Mouse (Mus musculus) hindbrain, embryonic 14.5 days (tissue): ENCODE results near the gene Dock9. TPM values are rescaled to one million over a fixed set of nuclear protein-coding genes. Genes with fewer than 3 reads are reported as not detected.

ENCODE experiments used
- ATAC-seq: fragments of 200-750 bp; cut with Nextera tagmentation; 2 replicates; pipeline ENCODE4 v1.8.0; 2017; ENCODE audit warnings: moderate number of reproducible peaks, mild to moderate bottlenecking, moderate TSS enrichment, moderate library complexity; ENCODE audit not compliant: low FRiP score
- DNase-seq: peaks from one replicate; pipeline ENCODE4 v3.0.0-alpha.2; 2015; ENCODE audit warnings: low spot score
- H3K27ac ChIP-seq: fragments of 300-500 bp; sonication (generic); 2 replicates; pipeline ENCODE4 v1.5.1; 2014; ENCODE audit warnings: mild to moderate bottlenecking, moderate library complexity
- H3K27me3 ChIP-seq: fragments of 300-500 bp; sonication (generic); 2 replicates; pipeline ENCODE4 v1.6.1; 2014; ENCODE audit warnings: mild to moderate bottlenecking, low read length, mixed read lengths; ENCODE audit not compliant: control insufficient read depth, insufficient read depth
- H3K36me3 ChIP-seq: fragments of 300-500 bp; sonication (generic); replicated peaks from 2 replicates; pipeline ENCODE4 v1.6.1; 2014; ENCODE audit not compliant: control insufficient read depth, insufficient read depth
- H3K4me1 ChIP-seq: fragments of 300-500 bp; sonication (generic); replicated peaks from 2 replicates; pipeline ENCODE4 v1.6.1; 2014; ENCODE audit warnings: antibody characterized with exemption, low read length, mixed read lengths; ENCODE audit not compliant: control insufficient read depth, insufficient read depth
- H3K4me2 ChIP-seq: fragments of 300-500 bp; sonication (generic); replicated peaks from 2 replicates; pipeline ENCODE4 v1.6.1; 2014; ENCODE audit warnings: mild to moderate bottlenecking, moderate library complexity
- H3K4me3 ChIP-seq: fragments of 300-500 bp; sonication (generic); replicated peaks from 2 replicates; pipeline ENCODE4 v1.5.1; 2014; ENCODE audit warnings: mild to moderate bottlenecking, low read length
- H3K9ac ChIP-seq: fragments of 300-500 bp; sonication (generic); 2 replicates; pipeline ENCODE4 v1.6.1; 2014
- H3K9me3 ChIP-seq: fragments of 300-500 bp; sonication (generic); 2 replicates; pipeline ENCODE4 v1.6.1; 2016; ENCODE audit warnings: low read length; ENCODE audit not compliant: control insufficient read depth
- WGBS: fragments of 180-500 bp; shearing (Covaris S2); extraction: QIAGEN DNeasy Blood & Tissue Kit; methylation state at CpG from one replicate; pipeline ENCODE4 v1.1.7; 2014; 5-methylcytosine and 5-hydroxymethylcytosine counted together
- polyA plus RNA-seq: library from polyadenylated mRNA; unstranded; fragments of >200 nt; fragmentation: Nextera tagmentation; extraction: Ambion mirVana; gene quantifications from 2 replicates; pipeline ENCODE4 v1.2.1, GENCODE M21; 2014

Gene Dock9
- polyA plus RNA-seq, 1 experiment from 2014 or later = 15.4 TPM

DNA sequence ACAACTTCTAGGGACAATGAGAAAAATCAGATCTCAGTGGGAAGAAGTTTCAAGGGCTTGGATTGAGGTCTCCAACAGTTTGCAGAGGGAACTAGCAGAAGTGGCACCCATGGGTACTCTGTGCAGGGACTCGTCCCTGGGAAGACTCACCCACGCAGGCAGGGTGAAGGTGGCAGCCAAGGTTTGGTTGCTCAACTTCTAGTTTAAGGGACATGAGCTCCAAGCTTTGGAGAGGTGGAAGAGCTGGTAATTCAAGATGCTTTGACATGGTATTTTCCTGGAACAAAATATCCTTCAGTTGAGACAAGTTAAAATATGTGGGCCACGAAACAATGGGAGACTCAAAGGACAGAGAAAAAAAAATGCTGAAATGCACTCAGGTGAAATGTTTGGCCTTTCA is 263.1 kb downstream of the Dock9 start:
- ATAC-seq (no peak), DNase-seq (no peak)
- Histone ChIP-seq H3K27me3 (no peaks in the 10 kb centered on the region), H3K4me1 (no peaks in the 10 kb centered on the region), H3K4me2 (no peak overlapping the region), H3K36me3 (no peaks in the 10 kb centered on the region), H3K9me3 (no peaks in the 10 kb centered on the region), H3K27ac (no peak overlapping the region), H3K9ac (no peak overlapping the region), H3K4me3 (no peak overlapping the region)
- WGBS = 89% methylated on average over 3 of the region's 3 CpGs

DNA sequence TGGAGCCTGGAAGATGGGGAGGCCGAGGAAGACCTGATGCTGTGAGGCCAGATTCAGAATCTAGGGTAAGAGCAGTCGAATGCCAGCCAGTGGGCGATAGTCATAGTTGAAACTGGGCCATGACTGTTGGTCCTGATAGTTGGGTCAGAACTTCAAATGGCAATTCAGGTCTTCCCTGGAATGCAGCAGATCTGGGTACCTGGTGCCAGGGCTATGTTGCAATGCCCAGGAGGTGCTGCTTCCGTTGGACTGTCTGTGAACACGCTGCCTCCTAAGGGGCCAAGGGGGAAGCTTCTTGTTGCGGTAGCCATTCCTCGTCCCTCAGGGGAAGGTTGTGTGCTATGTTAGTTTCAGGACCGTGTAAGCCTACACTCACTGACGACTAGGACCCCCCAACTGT is 266.8 kb downstream of the Dock9 start:
- WGBS = 85% methylated on average over 9 of the region's 9 CpGs
- Histone ChIP-seq H3K9ac (no peak overlapping the region), H3K36me3 (no peaks in the 10 kb centered on the region), H3K9me3 (no peaks in the 10 kb centered on the region), H3K4me2 (no peak overlapping the region), H3K4me1 (no peaks in the 10 kb centered on the region), H3K27me3 (no peaks in the 10 kb centered on the region), H3K4me3 (no peak overlapping the region), H3K27ac (no peak overlapping the region)
- ATAC-seq (no peak), DNase-seq (no peak)

GRCm38 (mm10) chr14:121527883-121528282 is 269.8 kb downstream of the Dock9 start:
- H3K9me3 ChIP-seq = no peaks in the 10 kb centered on the region
- H3K4me2 ChIP-seq = no peak overlapping the region
- H3K36me3 ChIP-seq = no peaks in the 10 kb centered on the region
- no peaks in the 10 kb centered on the region for H3K4me1 ChIP-seq
- H3K9ac ChIP-seq = no peak overlapping the region
- DNase-seq = no peak
- ATAC-seq = no peak
- H3K27me3 ChIP-seq = no peaks in the 10 kb centered on the region
- no peak overlapping the region for H3K27ac ChIP-seq
- WGBS = 90% methylated on average over 3 of the region's 3 CpGs
- no peak overlapping the region for H3K4me3 ChIP-seq

DNA sequence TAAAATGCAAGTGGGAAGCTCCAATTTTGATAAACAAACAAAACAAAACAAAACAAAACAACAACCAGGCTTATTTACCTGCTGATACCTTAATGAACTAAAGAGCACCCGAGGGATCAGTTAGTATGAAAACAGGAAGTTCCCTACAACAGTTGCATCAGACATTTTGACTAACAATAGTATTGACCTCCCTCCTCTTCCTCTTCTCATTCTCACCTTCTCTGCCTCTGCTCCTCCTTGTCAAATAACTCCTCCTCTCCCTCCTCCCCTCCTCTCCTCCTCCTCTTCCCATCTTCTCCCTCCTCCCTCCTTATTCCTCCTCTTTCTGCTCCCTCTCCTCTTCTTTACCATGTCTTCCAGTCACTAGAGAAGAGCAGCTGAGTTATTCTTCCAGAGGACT is 270.4 kb downstream of the Dock9 start:
- H3K36me3 ChIP-seq = no peaks in the 10 kb centered on the region
- no peak for DNase-seq
- no peak overlapping the region for H3K4me2 ChIP-seq
- no peaks in the 10 kb centered on the region for H3K4me1 ChIP-seq
- no peaks in the 10 kb centered on the region for H3K27me3 ChIP-seq
- H3K9ac ChIP-seq = no peak overlapping the region
- 85% methylated on average over 1 of the region's 1 CpGs for WGBS
- no peak for ATAC-seq
- H3K9me3 ChIP-seq = no peaks in the 10 kb centered on the region
- H3K27ac ChIP-seq = no peak overlapping the region
- no peak overlapping the region for H3K4me3 ChIP-seq

DNA sequence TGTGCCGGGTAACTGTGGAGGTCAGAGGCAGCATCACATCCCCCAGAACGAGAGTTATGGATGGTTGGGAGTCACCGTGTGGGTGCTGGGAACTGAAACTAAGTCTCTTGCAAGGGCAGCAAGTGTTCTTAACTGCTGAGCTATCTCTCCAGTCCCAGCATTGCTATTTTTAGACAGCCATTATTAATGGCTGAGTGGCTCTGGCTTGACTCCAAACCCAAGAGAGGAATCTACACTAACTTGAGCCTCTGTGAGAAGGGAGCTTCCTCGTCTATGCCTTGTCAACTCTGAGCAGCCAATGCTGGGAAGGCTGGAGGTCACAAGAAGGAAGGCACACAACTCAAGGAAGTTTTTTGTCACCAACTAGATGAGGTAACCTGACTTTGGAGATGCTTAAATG is 275.9 kb downstream of the Dock9 start:
- peak; percentile 30 for DNase-seq
- ATAC-seq = no peak
- no peaks in the 10 kb centered on the region for H3K4me1 ChIP-seq
- H3K9ac ChIP-seq = no peak overlapping the region
- H3K9me3 ChIP-seq = no peaks in the 10 kb centered on the region
- no peaks in the 10 kb centered on the region for H3K27me3 ChIP-seq
- no peak overlapping the region for H3K4me3 ChIP-seq
- H3K27ac ChIP-seq = no peak overlapping the region
- no peak overlapping the region for H3K4me2 ChIP-seq
- H3K36me3 ChIP-seq = no peaks in the 10 kb centered on the region
- WGBS = 82% methylated on average over 4 of the region's 4 CpGs

DNA sequence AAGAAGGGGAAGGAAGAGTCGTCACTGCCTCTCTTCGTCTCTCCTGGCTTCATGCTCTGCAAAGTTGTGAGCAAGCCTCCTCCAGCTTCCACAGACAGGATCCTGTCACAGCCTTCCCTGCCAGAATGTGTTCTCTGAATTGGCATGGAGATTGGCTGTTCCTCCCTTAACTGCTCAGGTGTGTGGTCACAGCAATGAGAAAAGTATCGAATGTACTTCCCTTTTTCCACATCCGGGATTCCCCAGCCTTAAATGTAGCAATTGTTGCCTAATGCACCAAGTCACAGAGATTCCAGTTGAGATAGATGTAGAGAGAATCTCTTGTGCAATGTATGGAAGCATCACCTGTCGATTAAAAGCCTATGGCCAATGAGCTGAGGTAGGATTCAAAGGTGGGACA is 280.8 kb downstream of the Dock9 start:
- no peak overlapping the region for H3K9ac ChIP-seq
- 86% methylated on average over 5 of the region's 5 CpGs for WGBS
- no peaks in the 10 kb centered on the region for H3K4me1 ChIP-seq
- no peaks in the 10 kb centered on the region for H3K27me3 ChIP-seq
- H3K9me3 ChIP-seq = no peaks in the 10 kb centered on the region
- DNase-seq (no peak), ATAC-seq (no peak)
- H3K4me3 ChIP-seq = no peak overlapping the region
- H3K36me3 ChIP-seq = no peaks in the 10 kb centered on the region
- H3K4me2 ChIP-seq = no peak overlapping the region
- H3K27ac ChIP-seq = no peak overlapping the region

GRCm38 (mm10) chr14:121508929-121509328 is 288.7 kb downstream of the Dock9 start:
- no peak overlapping the region for H3K27ac ChIP-seq
- DNase-seq (no peak), ATAC-seq (no peak)
- H3K4me3 ChIP-seq = no peak overlapping the region
- H3K4me1 ChIP-seq = no peaks in the 10 kb centered on the region; the same call in 1 of the 2 replicates
- H3K9me3 ChIP-seq = no peaks in the 10 kb centered on the region
- H3K9ac ChIP-seq = no peak overlapping the region
- WGBS = 73% methylated on average over 2 of the region's 2 CpGs
- H3K4me2 ChIP-seq = no peak overlapping the region
- H3K27me3 ChIP-seq = peaks cover 20% of the 10 kb centered on the region
- H3K36me3 ChIP-seq = no peaks in the 10 kb centered on the region

- Histone ChIP-seq H3K9ac (no peak overlapping the region), H3K36me3 (no peaks in the 10 kb centered on the region), H3K9me3 (no peaks in the 10 kb centered on the region), H3K4me3 (no peak overlapping the region), H3K4me1 (no peaks in the 10 kb centered on the region; the same call in 1 of the 2 replicates), H3K27ac (no peak overlapping the region), H3K4me2 (no peak overlapping the region), H3K27me3 (peaks cover 25% of the 10 kb centered on the region)
- WGBS = 17% methylated on average over 6 of the region's 6 CpGs
- no peak for DNase-seq
- no peak for ATAC-seq
These were observed 291.3 kb downstream of the Dock9 start for GRCm38 (mm10) chr14:121506336-121506735.

DNA sequence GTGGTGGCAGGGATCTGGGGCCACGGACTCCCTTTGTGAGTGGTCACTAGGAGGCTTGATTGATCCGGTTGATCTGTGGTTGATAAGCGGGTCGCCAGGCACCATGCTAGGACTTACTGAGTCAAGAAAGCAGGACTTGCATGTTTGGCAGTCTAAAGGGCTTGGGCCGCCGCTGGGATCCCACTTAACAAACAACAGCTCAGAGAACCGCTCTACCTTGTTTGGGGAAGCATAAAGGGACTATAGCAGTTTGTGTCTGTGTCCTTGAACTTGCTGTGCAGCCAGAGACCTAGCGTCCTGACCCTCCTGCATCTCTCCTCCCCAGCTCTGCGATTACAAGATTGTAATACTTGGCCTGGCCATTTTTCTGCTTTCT is 292.2 kb downstream of the Dock9 start:
- Histone ChIP-seq H3K9ac (no peak overlapping the region), H3K4me3 (no peak overlapping the region), H3K27ac (no peak overlapping the region), H3K27me3 (peaks cover 25% of the 10 kb centered on the region), H3K36me3 (no peaks in the 10 kb centered on the region), H3K4me2 (0 out of 2 replicates have a peak overlapping the region, but pooled peaks have one; percentile 27), H3K9me3 (no peaks in the 10 kb centered on the region), H3K4me1 (no peaks in the 10 kb centered on the region; the same call in 1 of the 2 replicates)
- 26% methylated on average over 9 of the region's 9 CpGs for WGBS
- DNase-seq (no peak), ATAC-seq (no peak)

DNA sequence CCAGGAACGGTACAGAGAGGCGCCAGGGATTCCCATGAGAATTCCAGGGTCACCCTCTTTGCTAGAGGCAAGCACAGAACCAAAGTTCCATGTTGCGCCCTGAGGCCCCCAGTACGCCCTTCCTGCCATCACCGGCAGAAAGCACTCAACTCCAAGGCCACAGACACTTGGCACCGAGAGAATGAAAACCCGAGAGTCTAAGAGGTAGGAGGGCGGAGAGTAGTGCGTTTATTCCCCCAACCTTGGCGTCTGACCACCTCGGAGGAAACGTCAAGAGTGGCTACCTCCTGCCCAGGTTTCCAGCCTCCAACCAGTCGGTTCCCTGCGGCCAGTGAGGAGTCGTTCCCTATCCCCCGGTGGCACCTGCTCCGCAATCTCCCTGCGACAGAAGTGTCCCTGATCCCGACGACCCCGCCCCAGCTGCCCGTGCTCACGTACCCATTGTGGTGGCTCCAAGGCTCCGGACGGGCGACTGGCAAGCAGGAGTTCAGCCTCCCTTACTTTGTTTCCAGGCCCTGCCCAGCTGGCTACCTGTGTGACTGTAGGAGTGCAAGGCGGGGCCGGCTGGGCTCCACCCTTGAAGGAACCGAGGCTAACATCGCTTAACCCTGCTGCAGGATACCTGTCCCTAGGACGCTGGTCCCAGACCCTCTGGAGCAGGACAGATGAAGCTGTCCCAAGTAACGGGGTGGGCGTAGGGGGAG is 292.7 kb downstream of the Dock9 start, which contains the start of gene Slc15a1:
Gene Slc15a1, minus strand, starts transcription at position 472 of the 704 bp plus-strand sequence.
- Histone ChIP-seq H3K4me1 (no peaks in the 10 kb centered on the region; the same call in 1 of the 2 replicates), H3K4me2 (peak within 1 kb of the TSS; percentile 27; the same call in 1 of the 2 replicates), H3K4me3 (no peak within 1 kb of the TSS), H3K9ac (no peak within 1 kb of the TSS), H3K27me3 (peaks cover 25% of the 10 kb centered on the region), H3K9me3 (no peaks in the 10 kb centered on the region), H3K36me3 (no peaks in the 10 kb centered on the region), H3K27ac (no peak within 1 kb of the TSS)
- WGBS = 14% methylated on average over 33 of the region's 33 CpGs
- DNase-seq (no peak), ATAC-seq (no peak)
